Mouse (Mus musculus) liver, embryonic 14.5 days (tissue): ENCODE measurements around the gene Ctrb1.

Experiments
- CTCF ChIP-seq: IDR thresholded peaks from 2 replicates; pipeline ENCODE4 v1.5.1; 2016; ENCODE audit warnings: antibody characterized with exemption, low read depth, control low read depth
- EP300 ChIP-seq: IDR thresholded peaks from 2 replicates; pipeline ENCODE4 v1.6.1; 2016; ENCODE audit warnings: antibody characterized with exemption, low read depth

DNA sequence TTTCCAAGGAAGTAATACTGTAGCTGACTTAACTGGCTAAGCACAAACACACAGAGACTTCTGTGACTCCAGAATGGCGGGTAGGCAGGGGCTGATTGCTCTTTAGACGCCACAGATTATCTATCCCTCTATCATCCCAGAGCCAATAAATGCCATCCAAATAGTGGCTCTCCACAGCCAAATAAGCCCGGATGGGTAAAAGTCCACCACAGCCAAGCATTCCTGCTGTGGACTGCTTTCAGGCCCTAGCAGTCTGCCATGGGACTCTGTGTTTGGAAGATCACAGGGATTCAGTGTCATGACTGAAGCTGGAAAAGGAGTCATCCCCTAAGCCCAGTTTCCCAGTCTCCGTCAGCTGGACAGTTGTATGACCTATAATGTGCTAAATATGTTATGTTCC is 36.7 kb upstream of the Ctrb1 start:
- TF ChIP-seq CTCF (no peak), EP300 (no peak)
